30 mouse cellular contexts compared by ENCODE assay signal in the genomic region with DNA sequence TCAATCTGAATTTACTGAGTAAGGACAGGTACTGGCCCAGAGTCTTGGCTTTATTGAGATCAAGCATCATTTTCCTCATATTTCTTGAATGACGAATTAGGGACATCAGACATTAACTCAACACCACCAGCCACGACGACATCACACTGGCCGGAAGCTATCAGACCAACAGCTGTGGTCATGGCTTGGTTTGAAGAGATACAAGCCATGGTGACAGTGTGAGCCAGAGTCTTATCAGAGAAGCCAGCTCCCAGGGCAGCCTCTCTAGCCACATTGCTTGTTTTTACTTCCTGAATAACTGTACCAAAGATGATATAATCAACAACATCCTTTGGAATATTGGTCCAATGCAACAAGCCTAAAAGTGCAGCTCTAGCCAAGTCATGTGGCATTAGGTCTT. TPM values are rescaled to one million over a fixed set of nuclear protein-coding genes. Genes with fewer than 3 reads are reported as not detected.
"Had no signal": no experiment of that assay in that cellular context is flagged by ENCODE, and none has a peak within 500 bp of the region (broad histone marks: within the 10 kb centered on the region; RNA-seq: fewer than 3 reads in every experiment).

No protein-coding gene starts in this region.

RNA-seq across cellular contexts. Expression of gene Glycam1, which starts 22.9 kb away (rescaled TPM):
- total RNA-seq: forebrain, postnatal 0 days; gastrocnemius, adult 18-20 months; gastrocnemius, adult 2 months; gastrocnemius, adult 8-10 months; gastrocnemius, postnatal 10 days; gastrocnemius, postnatal 14 days; gastrocnemius, postnatal 25 days; gastrocnemius, postnatal 36 days; gastrocnemius, postnatal 4 days; granulocyte monocyte progenitor cell, adult 5-6 weeks; heart, adult 2 months; heart, adult 8-10 months had no signal
- polyA plus RNA-seq: embryonic facial prominence, embryonic 10.5 days; embryonic facial prominence, embryonic 11.5 days; embryonic facial prominence, embryonic 12.5 days; embryonic facial prominence, embryonic 13.5 days; embryonic facial prominence, embryonic 14.5 days; embryonic facial prominence, embryonic 15.5 days; erythroblast, embryonic 14.5 days; forebrain, embryonic 10.5 days; forebrain, embryonic 11.5 days; forebrain, embryonic 12.5 days; forebrain, embryonic 13.5 days; forebrain, embryonic 14.5 days; forebrain, embryonic 15.5 days; forebrain, embryonic 16.5 days; forebrain, postnatal 0 days; frontal cortex, adult 2 months; gonadal fat pad, adult 2 months; heart, adult 2 months; heart, embryonic 10.5 days; heart, embryonic 11.5 days had no signal

RNA-seq across cellular contexts. Expression of gene Ppp1r1a, which starts 49.9 kb away (rescaled TPM):
- total RNA-seq: granulocyte monocyte progenitor cell, adult 5-6 weeks had no signal
- polyA plus RNA-seq: erythroblast, embryonic 14.5 days had no signal
